12 mouse cellular contexts compared by ENCODE assay signal in the genomic region with DNA sequence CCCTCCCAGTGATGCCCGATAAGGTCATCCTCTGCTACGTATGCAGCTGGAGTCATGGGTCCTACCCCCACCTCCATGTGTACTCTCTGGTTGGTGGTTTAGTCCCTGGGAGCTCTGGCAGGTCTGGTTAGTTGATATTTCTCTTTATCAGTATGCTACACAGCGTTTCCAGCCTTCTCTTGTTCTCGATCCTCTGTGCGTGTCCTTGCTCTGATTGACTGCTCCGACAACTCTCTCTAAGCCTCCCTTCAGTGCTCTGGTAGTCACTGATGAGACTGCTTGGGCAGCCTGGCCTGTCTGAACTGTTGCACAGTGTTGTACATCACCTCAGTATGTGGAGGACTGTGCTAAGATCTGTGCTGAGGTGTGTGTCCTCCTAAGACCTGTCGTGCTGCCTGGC.
DNase-seq lines count a peak whose midpoint lies in the region; ATAC-seq and TF ChIP-seq lines count a peak whose summit lies in the region.
"Had no signal": no experiment of that assay in that cellular context is flagged by ENCODE, and none has a peak within 500 bp of the region (broad histone marks: within the 10 kb centered on the region; RNA-seq: fewer than 3 reads in every experiment).

No protein-coding gene starts in this region.

- no peak overlapping the region for H3K4me3 ChIP-seq in hindbrain, embryonic 16.5 days (ENCODE audit: low read length)
- H3K4me3 ChIP-seq in midbrain, embryonic 11.5 days (ENCODE audit: low read depth, low read length): no peak overlapping the region
- no peak overlapping the region for H3K4me3 ChIP-seq in left cerebral cortex, adult 2 months
- H3K4me3 ChIP-seq: erythroblast, embryonic 14.5 days; heart, adult 2 months had no signal

- H3K9ac ChIP-seq in hindbrain, embryonic 16.5 days (ENCODE audit: low read depth, low read length): no peak overlapping the region
- no peak overlapping the region for H3K9ac ChIP-seq in midbrain, embryonic 11.5 days (ENCODE audit: low read length)

- H3K36me3 ChIP-seq in hindbrain, embryonic 16.5 days (ENCODE audit: control insufficient read depth, insufficient read depth, low read length): no peaks in the 10 kb centered on the region
- no peaks in the 10 kb centered on the region for H3K36me3 ChIP-seq in midbrain, embryonic 11.5 days (ENCODE audit: control insufficient read depth, insufficient read depth, low read length)
- H3K36me3 ChIP-seq: G1E had no signal

- intact Hi-C loops in left cerebral cortex, adult 2 months (cut with DNase I): loop anchor here (10.0 kb wide), 1 partner anchor 125 kb away; the partner anchor contains the start of gene Ednrb

- ATAC-seq in hindbrain, embryonic 16.5 days: peak; percentile 38
- peak; percentile 59 for ATAC-seq in midbrain, embryonic 11.5 days (ENCODE audit: low FRiP score)

- H3K4me1 ChIP-seq in hindbrain, embryonic 16.5 days (ENCODE audit: control insufficient read depth, insufficient read depth, low read depth, low read length): peaks cover 6% of the 10 kb centered on the region
- H3K4me1 ChIP-seq in midbrain, embryonic 11.5 days (ENCODE audit: control insufficient read depth, insufficient read depth, low read length): peaks cover 8% of the 10 kb centered on the region

- WGBS in hindbrain, embryonic 16.5 days: 51% methylated on average over 7 of the region's 7 CpGs
- WGBS in midbrain, embryonic 11.5 days: 63% methylated on average over 7 of the region's 7 CpGs

- no peaks in the 10 kb centered on the region for H3K9me3 ChIP-seq in hindbrain, embryonic 16.5 days (ENCODE audit: control insufficient read depth, low read length)
- no peaks in the 10 kb centered on the region for H3K9me3 ChIP-seq in midbrain, embryonic 11.5 days (ENCODE audit: control insufficient read depth, low read length)

- no peak overlapping the region for H3K27ac ChIP-seq in hindbrain, embryonic 16.5 days (ENCODE audit: low read depth, low read length)
- H3K27ac ChIP-seq in midbrain, embryonic 11.5 days (ENCODE audit: low read depth, low read length): no peak overlapping the region; the same call in 1 of the 2 replicates
- H3K27ac ChIP-seq in left cerebral cortex, adult 2 months: no peak overlapping the region

- H3K27me3 ChIP-seq in hindbrain, embryonic 16.5 days (replicated peaks; ENCODE audit: control insufficient read depth, insufficient read depth, low read length): no peaks in the 10 kb centered on the region
- no peaks in the 10 kb centered on the region for H3K27me3 ChIP-seq in midbrain, embryonic 11.5 days (ENCODE audit: control insufficient read depth, insufficient read depth, low read length)

- H3K4me2 ChIP-seq in hindbrain, embryonic 16.5 days (ENCODE audit: low read length): no peak overlapping the region
- no peak overlapping the region for H3K4me2 ChIP-seq in midbrain, embryonic 11.5 days

- no peak for TF ChIP-seq CTCF in left cerebral cortex, adult 2 months (IDR thresholded peaks at IDR 0.05)

- DNase-seq in embryo, embryonic 10.5 days (ENCODE audit: low spot score): peak; percentile 28
- no peak for DNase-seq in embryo, embryonic 11 days
- DNase-seq in MEL-GATA-1-ER (ENCODE audit: extremely low read depth, low read depth): peak; percentile 15
- DNase-seq in midbrain, embryonic 11.5 days (ENCODE audit: low spot score, missing footprints): peak; percentile 85
- DNase-seq in right cerebral cortex, postnatal 10 days (ENCODE audit: low spot score in 2 of 2): no peak
- DNase-seq in left cerebral cortex, adult 2 months (ENCODE audit: extremely low spot score in 1 of 2, low spot score in 2 of 2): no peak
- DNase-seq in right cerebral cortex, postnatal 36 days (ENCODE audit: low spot score in 2 of 2): no peak
- DNase-seq: kidney, adult 11 months had no signal

Comparison
In these comparisons a context has a peak if more than half of its experiments do, and no peak if none do; other contexts are left out.
1. DNase-seq: peak in embryo, embryonic 10.5 days (single experiment), MEL-GATA-1-ER (single experiment) and midbrain, embryonic 11.5 days (single experiment); none in embryo, embryonic 11 days (single experiment), right cerebral cortex, postnatal 10 days (0 of 2), left cerebral cortex, adult 2 months (0 of 2) and right cerebral cortex, postnatal 36 days (0 of 2).